Mouse (Mus musculus): ENCODE measurements around the gene Anks1. TPM values are rescaled to one million over a fixed set of nuclear protein-coding genes. Genes with fewer than 3 reads are reported as not detected.

Anks1 gene
- 10 to 100 TPM; 55.5 to 56.6 TPM for total RNA-seq (2023)

DNA sequence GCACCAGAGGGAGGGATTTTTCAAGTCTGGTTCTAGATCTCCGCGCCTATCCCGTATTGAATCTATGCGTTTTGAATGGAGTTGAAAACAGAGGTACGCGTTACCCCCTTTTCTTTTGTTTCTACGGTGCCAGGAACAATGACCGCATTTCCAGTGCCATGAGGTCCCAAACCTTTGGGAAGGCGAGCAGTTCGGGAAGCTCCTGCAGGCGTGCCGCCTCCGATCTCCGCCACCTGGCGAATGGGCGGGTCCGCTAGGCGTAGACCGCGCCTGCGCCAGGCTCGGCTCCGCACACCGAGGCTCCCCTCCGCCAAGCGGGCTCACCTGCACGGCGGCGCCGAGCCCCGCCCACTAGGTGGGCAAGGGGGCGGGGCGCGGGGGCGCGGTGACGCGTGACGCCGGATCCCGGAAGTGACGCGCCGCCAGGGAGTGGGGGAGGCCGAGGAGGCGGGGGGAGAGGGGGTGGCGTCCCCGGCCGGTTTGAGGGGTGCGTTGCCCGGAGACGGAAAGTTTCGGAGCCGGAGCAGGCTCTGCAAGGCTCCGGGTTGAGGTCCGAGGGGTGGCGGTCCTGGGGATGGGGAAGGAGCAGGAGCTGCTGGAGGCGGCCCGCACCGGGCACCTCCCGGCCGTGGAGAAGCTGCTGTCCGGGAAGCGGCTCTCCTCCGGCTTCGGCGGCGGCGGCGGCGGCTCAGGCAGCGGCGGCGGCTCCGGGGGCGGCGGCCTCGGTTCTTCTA is at the start of gene Anks1:
TSS of gene Anks1 (plus strand) at position 419 of the 734 bp plus-strand sequence.

DNA sequence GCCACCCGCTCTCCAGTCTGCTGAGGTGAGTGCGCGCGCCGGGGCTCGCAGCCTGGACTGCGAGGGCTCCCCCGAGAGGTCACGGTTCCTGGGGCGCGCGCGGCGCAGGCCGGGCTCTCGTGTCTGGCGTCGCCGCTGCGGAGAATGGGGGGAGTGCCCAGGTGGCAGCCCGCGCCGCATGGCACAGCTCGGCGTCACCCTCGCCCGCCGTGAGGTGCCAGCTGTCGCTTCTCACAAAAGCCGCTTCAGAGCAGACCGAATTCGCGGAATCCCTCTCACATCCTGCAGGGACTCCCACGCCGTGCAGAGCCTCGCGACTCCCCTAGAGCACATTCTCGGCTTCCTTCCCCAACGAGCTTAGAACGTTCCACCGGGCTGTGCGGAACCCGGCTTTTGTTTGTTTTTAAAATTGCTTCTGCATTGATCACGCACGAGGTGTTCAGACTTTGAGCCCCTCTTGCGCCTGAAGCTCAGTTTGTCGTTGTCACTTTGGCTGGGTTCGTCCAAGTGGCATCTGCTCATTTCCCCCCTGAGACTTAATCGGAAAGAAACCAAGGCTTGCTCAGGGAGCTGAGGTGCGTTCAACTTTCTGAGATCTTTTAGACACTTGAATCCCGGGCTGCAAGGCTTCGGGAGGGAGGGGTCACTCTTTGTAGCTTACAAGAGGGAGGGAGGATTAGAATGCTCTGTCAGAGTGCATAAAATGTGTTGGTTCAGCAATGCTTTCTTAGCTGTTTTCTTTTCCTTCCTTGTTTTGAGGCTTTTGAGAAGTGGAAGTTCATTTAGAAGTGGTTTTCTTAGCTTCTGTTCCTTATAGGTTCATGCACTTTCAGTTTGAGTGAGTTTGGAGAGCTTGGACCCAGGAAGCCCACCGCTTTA is 755 bp downstream of the Anks1 start, which contains the start of gene Taf11:
TSS of gene Taf11 (minus strand) at position 223 of the 879 bp plus-strand sequence.

GRCm38 (mm10) chr17:28080045-28080816 is 171.1 kb downstream of the Anks1 start, which contains the start of gene Tcp11:
TSS of gene Tcp11 (minus strand) at chr17:28080639.

Other genes with a start within 250 kb of the Anks1 start
- under 1 TPM in 1 of 2 experiments, not detected in 1; 0.44 TPM for gene Spdef, start 180.4 kb upstream of the Anks1 start, total RNA-seq (2023)
- 10 to 100 TPM; 86.4 to 87.0 TPM for gene D17Wsu92e, start 88.7 kb upstream of the Anks1 start, total RNA-seq (2023)
- 10 to 100 TPM; 76.2 to 89.3 TPM for gene Snrpc, start 71.2 kb upstream of the Anks1 start, total RNA-seq (2023)
- 1 to 10 TPM; 4.3 to 4.4 TPM for gene Uhrf1bp1, start 52.9 kb upstream of the Anks1 start, total RNA-seq (2023)
- 10 to 100 TPM; 33.4 to 35.7 TPM for gene Taf11, start 538 bp downstream of the Anks1 start, total RNA-seq (2023)
- gene Tcp11, start 171.3 kb downstream of the Anks1 start, total RNA-seq (2023) = 1 to 10 TPM; 1.6 to 1.9 TPM
- gene Scube3, start 232.8 kb downstream of the Anks1 start, total RNA-seq (2023) = not detected